Mouse (Mus musculus): Measurements from ENCODE around the gene Spsb1. TPM values are rescaled to one million over a fixed set of nuclear protein-coding genes. Genes with fewer than 3 reads are reported as not detected.

Gene Spsb1
- total RNA-seq, 2 experiments from 2014 or later = 19.5 to 22.1 TPM

DNA sequence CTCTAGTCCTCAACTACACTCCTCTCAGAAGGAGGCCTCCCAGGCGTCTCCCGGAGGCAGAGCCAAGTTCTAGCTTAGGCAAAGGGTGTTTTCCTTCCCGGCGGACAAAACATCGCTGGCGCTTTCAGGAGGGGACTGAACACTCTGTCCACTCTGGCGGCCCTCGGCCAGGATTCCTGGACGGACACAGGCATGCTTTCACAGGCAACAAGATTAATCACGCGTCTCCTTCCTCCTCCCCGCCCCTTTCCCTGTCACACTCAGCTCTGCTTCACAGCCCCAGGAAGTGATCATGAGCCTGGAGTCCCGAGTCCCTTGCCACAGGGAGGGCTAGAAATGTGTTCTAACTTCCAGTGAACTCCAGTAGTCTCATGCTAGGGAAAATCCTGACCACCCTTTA lies 65.0 kb downstream of the Spsb1 start:
- peak; percentile 55 to 75 for DNase-seq (ENCODE audit: low spot score in 2 of 2)

DNA sequence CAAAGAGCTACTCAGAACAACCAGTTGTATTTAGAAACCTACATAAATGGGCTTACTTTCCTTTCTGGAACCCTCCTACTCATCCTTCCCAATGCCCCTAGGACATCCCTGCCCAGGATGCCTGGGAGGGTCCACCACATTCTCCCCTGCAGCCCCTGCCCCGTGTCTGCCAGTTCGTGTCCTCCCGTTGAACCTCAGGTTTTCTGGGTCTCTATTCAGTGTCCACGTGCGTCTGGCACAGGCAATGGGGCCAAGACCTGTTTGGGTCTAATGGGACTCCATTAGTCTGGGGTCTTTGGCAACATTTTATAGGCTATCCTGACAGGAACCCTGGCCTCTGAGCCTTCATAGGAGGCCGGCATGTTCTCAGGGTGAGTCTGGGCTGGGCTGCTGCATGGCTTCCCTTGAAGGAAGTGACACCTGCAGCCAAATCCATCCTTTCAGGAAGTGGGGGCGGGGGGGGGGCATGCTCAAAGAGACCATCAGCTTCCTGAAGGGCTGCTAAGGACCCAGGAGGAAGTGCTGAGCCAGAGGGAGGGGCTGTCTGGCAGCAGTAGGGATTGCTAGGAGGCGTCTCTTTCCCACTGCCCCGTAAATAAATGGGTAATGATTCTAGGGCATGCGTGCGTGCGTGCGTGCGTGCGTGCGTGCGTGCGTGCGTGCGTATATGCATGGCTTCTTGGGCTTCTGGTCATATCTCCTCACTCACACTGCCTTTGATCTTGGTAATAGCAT lies 65.9 kb downstream of the Spsb1 start:
- no peak for DNase-seq (ENCODE audit: low spot score in 2 of 2)

DNA sequence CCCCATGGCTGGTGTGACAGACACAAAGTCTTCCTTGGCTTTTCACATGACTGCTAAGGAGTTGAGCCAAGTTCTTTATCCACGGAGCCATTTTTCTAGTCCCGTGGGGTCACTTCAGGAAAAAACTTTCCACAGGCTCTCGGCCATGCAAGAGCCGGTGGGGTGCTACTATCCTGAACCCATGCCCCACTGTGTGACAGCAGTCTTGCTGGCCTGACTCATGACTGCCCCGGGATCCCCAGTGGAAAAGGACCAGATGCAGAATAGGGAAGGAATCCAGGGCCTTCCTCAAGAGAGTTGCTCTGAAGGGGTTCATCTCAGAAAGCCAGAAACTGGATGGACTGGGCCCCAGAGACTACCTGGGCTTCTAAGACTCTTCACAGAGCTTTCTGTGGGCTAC lies 66.7 kb downstream of the Spsb1 start:
- DNase-seq (ENCODE audit: low spot score in 2 of 2) = no peak

DNA sequence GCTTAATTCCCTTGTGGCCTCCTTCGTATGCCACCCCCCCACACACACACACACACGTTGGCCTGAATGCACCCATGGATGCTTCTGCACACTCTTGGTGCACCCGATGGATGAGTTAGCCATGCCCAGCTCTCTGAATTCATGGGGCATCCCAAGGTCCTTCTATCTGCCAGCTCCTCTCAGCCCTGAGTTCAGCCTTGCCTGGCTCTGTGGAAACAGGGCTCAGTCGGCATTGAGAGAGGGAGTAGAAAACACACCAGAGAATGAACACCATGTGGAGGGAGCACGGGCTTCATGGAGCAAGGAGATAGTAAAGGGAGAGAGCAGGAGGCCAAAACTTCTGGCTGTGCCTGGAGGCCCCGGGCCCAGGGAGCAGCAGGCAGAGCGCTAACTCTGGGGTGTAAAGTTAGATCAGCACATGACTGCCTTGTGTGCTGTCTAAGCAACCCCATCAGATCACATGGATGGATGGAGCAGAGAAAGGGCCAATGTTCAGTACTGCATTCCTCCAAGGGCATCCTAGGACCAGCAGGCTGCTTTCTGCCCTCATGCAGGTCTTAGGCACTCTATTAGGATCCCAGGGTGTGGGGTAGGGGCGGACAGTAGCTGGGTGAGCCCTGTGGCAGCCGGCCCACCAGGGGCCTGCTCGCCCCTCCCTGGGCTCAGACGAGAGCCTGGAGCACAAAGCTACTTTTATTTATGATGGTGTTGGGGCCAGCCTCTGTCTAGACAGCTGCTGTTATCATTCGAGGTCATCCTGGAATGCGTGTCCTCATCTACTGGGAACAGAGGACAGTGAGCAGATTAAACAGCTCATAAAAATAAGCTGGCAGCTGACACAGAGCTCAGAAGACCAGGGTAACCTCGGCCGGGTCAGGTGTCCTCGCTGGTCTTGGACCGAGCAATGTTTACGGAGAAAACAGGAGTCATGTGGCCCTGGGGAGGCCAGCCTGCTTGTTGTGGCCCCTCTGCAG lies 68.3 kb downstream of the Spsb1 start:
- DNase-seq (ENCODE audit: low spot score in 2 of 2) = no peak

DNA sequence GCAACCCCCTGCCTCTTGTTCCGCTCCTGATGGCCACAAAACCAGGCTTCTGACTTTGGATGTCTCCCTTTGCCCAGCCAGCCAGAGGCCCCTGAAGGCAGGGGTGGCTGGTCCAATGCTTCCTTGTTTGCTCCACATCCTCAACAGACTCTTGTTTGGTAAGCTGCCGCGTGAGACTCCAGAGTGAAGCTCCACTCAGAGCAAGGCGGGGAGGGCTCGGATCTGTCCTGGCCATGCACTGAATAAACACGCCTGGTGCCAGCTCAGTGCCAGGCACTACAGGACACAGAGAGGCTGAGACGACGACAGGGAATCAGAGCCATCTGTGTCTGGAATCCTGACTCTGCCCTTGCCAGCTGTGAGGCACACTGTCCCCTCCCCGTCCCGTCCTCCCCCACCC lies 70.9 kb downstream of the Spsb1 start:
- DNase-seq (ENCODE audit: low spot score in 2 of 2) = no peak

DNA sequence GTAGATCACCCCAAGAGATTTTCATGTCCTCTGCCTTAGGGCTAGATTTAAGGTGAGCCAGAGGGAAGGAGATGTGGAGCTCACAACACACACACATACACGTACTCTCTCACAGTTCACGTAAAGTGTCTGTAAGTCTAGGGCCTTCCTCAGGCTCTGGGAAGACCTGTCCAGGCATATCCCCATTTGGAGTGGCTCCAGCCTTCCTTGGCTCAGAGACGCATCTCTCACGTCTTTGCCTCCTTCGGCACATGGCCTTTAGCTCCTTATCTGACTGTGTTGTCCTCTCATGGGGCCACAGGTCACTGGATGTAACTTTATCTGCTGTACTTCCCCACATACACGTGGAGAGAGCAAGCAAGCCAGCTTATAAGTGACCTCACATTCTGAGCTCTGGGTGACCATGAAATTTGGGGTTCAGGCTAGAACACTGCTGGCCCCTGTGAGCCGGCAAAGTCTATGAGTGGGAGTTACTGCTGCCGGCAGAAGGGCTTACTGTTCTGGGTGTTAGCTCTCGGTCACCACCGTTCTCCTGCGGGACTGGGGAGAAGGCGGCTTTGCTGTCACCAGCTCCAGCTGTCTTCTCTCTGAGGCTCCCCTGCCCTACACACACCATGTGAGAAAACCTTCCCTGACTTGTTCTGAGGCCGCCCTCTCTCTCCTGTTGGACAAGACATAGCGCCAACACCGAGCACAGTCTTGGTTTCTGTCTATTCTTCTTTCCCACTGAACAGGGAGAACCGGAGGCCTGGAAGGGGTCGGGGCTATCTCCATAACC lies 72.5 kb downstream of the Spsb1 start:
- no peak for DNase-seq (ENCODE audit: low spot score in 2 of 2)

DNA sequence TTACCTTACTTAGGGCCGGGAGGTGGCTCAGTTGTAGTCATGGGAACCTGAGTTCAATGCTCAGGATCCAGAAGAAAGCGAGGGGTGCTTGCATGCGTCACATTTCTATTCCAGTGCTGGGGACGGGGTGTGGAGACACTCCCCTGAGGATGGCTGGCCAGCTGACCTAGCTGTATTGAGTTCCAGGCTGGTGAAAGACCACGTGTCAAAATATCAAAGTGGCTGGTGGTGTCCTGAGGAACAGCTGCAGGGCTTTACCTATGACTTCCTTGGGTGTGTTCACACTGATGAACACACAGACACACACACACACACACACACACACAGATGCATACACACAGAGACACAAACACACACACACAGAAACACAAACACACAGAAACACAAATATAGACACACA lies 73.9 kb downstream of the Spsb1 start:
- no peak for DNase-seq (ENCODE audit: low spot score in 2 of 2)

DNA sequence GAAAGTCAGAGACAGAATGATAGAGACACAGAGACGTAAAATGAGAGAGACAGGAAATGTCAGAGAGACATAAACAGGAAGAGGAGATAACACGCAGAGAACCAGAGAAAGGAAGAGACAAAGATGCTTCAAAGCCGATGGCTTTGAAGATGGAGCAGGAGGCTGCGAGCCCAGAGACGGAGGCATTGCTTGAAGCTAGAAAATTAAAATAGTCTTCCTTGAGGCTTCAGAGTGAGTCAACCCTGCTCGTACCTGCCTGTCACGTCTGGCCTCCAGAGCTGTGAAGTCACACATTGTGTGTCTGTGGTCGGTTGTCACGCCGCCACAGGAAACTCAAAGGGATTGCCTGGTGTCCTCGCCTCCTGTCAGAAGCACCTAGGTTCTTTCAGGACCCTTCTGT lies 74.9 kb downstream of the Spsb1 start:
- DNase-seq (ENCODE audit: low spot score in 2 of 2) = no peak

DNA sequence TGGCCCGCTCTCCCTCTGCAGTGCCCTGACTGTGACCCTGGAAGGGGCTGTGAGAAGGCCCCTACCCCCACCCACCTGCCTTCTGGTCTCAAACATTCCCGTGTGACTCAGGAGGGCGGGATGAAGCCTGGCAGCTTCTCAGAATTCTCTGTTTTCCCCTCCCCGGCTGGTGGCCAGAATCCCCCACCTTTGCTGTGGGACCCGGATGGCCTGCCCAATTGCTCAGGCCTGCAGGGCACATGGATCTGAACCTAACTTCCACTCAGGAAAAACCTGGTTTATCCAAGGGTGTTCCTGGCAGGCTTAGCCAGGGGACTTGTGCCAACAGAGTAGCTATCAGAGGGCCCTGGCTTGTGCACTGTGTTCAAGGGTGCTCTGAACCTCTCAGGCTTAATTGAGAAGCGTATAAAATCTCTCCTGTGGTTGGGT lies 76.8 kb downstream of the Spsb1 start:
- no peak for DNase-seq (ENCODE audit: low spot score in 2 of 2)

DNA sequence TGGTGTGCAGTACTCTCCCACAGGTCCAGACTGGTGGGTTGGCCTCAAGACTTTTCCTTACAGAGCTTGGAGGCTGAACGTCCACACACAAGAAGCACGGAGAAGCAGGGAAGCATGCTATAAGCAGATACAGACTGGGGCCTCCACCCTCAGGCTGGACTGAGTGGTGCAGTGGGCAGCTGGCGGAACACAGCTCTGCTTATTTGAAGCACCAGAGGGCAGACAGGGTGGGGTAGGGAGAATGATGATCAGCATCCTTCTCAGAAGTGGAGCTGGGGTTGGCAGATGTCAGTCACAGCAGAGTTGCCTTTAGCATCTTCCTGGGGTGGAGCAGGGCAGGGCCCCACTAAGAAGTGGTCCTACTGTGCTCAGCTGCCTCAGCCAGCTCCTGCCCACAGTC lies 77.6 kb downstream of the Spsb1 start:
- DNase-seq (ENCODE audit: low spot score in 2 of 2) = no peak

DNA sequence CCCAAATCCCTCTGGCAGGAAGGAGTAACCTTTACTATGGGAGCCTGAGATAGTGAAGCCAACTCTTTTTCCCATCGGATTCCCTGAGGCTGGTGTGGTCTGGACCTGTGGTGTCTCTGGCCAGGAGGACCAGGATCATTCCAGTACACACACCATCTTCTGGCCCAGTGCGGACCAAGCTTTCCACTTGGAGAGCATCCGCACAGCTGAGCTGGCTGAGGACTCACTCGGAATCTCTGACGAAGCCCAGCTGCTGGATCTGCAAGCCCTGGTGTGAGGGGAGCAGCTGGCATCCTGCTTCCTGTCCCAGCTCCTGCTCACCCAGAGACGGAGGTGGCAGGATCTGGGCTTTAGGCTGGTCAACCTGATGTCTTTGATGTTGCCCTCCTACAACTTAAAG lies 78.1 kb downstream of the Spsb1 start:
- no peak for DNase-seq (ENCODE audit: low spot score in 2 of 2)

DNA sequence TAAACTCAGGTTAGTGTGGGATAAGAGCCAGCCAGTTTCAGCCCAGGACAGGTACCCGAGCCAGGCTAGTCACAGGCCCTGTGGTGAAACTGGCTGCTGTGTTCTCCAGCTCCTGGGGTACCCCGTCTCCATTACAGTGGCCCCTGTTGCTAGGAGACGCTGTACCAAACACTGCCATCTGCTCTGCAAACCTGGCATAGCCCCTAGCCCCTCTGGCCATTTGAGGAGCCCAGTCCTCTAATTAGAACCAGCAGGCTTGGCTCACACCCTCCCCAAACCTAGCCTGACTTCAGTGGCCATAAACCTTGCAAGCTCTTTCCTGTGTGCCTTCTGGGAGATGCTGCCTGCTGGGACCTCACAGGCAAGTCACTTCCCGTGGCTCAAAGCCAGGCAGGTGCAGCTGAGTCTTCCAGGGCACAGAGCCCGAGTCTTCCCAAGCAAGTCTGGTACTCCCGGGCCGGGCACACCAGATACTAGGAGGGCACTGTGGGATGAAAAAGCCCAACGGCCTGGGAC lies 78.8 kb downstream of the Spsb1 start:
- no peak for DNase-seq (ENCODE audit: low spot score in 2 of 2)

DNA sequence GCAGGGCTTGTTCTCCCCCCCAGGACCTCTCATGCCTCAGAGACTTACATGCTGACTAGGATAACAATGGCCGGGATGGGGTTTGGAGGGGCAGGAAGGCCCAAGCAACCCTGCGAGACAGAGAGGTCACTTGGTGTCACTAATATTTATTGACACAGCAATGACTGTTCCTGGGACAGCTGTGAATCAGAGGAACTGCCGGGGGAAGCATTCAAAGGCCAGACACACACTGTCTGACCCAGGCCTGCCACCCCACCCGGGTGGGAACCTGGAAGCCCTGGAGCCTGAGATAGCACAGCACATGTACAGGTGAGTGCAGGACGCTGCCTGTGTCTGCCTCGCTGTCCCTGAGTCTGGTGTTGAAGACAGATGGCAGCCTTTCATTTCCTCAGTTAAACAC lies 79.5 kb downstream of the Spsb1 start:
- no peak for DNase-seq (ENCODE audit: low spot score in 2 of 2)

DNA sequence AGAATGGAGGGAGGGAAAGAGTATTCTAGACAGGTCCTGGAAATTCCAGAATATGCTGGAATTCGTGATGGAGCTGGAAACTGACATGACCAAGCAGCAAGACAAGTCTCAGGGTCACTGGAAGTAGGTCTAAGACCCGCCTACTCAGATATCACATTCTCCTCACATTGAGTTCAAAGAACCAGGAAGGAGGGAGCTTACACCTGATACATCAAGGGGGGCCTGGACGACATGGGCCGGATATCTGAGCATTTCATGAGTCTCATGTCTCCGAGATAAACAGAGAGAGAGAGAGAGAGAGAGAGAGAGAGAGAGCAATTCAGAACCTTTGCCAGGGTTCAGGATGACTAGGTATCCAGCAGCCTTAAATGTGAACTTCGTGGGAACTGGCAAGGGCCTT lies 82.6 kb downstream of the Spsb1 start:
- DNase-seq (ENCODE audit: low spot score in 2 of 2) = no peak

DNA sequence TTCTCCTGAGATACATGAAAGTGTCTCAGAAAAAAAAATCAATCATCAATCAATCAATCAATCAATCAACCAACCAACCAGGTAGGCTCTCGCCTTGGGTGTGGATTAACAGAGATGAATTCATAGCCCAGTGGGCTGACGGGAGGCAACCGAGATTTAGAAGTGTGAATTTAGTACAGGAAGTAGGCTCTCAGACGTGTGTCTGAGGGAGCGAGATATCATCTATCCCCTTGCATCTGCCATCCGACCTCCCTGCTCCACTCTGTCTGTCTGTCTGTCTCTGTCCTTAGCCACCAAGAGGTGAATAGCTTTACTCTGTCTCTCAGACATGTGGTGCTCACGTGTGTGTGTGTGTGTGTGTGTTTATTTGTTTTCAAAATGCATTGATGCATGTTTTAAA lies 83.3 kb downstream of the Spsb1 start:
- no peak for DNase-seq (ENCODE audit: low spot score in 2 of 2)

DNA sequence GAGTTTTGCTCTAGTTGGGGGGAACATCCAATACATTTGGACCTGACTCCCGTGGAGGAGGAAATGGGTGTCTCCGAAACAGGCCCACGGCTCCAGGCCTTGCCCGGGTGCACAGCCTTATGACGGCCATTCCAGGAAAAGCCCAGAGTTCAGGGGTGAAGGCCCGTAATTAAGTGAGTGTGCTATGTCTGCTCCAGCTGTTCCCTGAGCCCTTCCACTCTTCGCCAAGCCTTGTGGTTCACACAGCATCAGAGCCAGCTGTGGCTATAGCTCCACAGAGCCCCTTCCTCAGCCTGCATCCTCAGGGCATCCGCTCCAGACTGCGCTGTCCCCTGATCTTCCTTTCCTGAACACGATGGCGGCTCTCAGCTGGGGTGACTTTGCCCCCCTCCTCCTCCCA lies 83.8 kb downstream of the Spsb1 start:
- no peak for DNase-seq (ENCODE audit: low spot score in 2 of 2)

DNA sequence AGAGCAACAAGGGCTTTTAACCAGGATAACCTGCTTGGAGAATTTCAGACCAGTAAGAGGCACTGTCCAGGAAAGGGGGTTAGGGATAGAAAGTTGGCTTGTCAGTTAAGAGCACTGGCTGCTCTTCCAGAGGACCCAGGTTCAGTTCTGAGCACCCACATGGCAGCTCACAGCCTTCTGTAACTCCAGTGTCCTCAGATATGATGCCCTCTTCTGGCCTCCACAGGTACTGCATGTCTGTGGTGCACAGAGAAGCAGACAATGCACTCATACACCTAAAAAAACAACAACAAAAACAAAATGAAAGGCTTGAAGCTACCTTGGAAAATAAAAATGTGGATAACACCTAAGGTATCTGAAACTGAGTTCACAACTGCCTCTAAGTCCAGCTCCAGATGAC lies 84.4 kb downstream of the Spsb1 start:
- DNase-seq (ENCODE audit: low spot score in 2 of 2) = no peak

DNA sequence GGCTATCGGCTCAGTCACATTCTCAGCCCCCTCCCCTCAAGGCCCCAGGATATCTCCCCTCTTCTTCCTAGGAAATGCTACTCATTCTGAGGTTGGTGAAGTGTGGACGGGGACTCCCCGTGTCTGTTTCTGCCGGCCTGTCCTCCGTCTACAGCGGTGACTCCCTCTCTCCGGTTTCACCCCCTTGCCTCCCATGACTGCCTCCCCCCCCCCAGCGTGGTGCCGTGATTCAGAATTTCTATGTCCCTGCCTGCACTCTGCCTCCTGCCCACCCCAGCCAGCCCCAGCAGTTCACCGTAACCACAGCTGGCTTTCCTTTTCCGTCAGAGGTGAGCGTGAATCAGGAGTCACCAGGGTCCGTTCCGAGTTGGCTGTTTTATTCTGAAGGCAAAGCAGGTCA lies 86.1 kb downstream of the Spsb1 start:
- DNase-seq (ENCODE audit: low spot score in 2 of 2) = no peak

DNA sequence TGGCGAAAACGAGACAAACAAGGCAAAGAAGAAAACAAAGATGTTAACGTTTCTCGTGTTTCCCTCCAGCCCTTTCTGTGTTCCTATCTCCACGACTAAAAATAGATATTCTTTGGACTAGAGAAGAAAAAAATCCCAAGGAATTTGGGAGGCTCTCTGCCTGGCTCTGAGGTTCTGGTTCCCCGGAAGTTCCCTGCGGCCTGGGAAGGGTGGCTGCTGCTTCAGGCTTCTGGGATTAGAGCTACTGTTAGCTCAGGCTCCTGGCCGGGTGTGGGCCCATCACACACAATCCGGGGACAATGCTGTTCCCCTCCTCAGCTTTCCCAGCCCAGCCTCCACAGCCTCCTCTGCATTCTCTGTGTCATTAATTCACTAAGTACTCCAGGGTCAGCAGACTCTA lies 86.8 kb downstream of the Spsb1 start:
- no peak for DNase-seq (ENCODE audit: low spot score in 2 of 2)

DNA sequence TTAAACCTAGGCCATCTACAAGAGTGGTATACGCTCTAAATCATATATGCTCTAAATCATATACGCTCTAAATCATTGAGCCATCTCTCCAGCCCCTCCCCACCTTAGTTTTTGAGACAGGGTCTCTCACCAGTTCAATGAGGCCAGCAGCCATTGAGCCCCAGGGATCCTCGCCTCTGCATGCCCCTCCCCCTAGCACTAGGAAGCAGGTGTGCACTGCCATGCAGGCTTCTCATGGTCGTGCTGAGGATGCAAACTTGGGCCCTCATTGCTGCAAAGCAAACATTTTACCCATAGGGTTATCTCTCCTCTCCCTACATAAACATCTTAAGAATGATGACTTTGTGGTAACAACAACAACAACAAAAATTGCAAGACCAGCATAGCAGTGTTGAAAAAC lies 87.5 kb downstream of the Spsb1 start:
- DNase-seq (ENCODE audit: low spot score in 2 of 2) = no peak

DNA sequence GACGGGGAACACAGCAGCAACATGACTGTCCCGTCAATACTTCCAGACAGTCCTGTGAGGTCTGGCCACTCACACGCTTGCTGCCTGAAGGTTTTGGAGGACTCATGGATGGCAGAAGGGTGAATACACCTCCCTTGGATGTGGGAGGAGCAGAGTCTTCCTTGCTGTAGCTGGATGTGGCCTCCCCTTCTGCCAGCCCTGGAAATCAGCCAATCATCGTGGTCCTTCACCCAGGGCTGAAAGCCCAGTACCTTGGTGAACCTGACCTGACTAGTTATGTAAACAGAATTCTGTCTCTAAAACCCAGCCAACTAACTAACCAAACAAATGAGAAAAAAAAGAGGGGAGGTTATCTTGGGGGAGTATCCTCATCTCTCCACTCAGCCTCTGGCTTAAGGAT lies 90.4 kb downstream of the Spsb1 start:
- DNase-seq (ENCODE audit: low spot score in 2 of 2) = no peak
